Mouse (Mus musculus): ENCODE results near the gene Ush1g. TPM values are rescaled to one million over a fixed set of nuclear protein-coding genes. Genes with fewer than 3 reads are reported as not detected.

Gene Ush1g
- 0.14 TPM in 1 of 2 replicates, not detected in the other for total RNA-seq (2014; rRNA removed)
- polyA plus RNA-seq (2015; fragmentation: Nextera tagmentation; extraction: Ambion mirVana) = 0.21 and 0.32 TPM in 2 replicates

DNA sequence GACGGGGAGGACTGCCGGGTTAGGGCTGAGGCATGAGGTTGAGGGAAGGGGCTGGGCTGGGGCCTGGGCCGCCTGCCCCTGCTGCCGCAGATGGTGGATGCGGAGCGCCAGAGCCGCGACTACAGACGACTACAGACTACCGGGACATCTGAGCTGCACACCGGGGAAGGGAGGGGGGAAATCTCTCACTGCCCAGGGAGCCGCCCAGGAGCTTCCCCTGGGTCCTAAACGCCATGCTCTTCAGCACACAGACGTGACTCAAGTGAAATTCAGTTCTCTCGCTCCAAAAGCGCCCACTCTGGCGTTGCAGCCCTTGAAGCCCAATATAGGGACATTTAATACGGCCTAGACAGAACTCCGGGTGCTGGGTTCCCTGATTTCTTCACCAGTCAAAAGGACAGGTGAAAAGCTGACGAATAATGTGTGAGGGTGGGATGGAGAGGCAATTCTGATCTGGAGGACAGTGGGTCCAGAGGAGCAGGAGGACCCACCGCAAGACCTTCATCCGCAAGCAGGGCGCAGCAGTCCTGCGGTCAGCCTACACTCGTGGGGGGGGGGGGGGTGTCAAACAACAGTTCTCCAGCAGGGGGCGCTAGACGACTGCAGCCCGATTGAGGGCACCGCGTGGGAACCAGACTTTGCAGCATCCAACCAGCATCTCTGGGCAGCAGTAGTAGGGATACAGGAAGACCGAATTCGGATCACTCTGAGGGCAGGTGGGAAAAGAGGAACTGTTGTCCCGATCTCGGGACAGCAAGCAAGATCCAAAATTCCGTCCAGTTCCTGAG, at the start of gene Ush1g:
Ush1g (minus strand) TSS at position 136 of the 788 bp plus-strand sequence.
- no peaks in the 10 kb centered on the region for H3K9me3 ChIP-seq (ENCODE audit: low read length)
- 5% methylated on average over 34 of the region's 35 CpGs for WGBS
- peak; percentile 39; the same call in 1 of the 2 replicates for ATAC-seq (ENCODE audit: low FRiP score)
- H3K4me1 ChIP-seq (ENCODE audit: insufficient read depth, low read length) = no peaks in the 10 kb centered on the region
- DNase-seq (ENCODE audit: low spot score) = peak; percentile 74
- peaks cover 62% of the 10 kb centered on the region for H3K27me3 ChIP-seq (ENCODE audit: insufficient read depth, low read length)
- TF ChIP-seq CTCF (IDR thresholded peaks at IDR 0.05) = peak; percentile 94
- H3K4me2 ChIP-seq (ENCODE audit: low read depth, low read length, poor library complexity, severe bottlenecking) = peak within 1 kb of the TSS; percentile 30
- peak within 1 kb of the TSS; percentile 5; the same call in 1 of the 2 replicates for H3K4me3 ChIP-seq (ENCODE audit: low read depth, low read length)
- no peak within 1 kb of the TSS for H3K9ac ChIP-seq (replicated peaks; ENCODE audit: low read length, poor library complexity, severe bottlenecking)
- no peak within 1 kb of the TSS for H3K27ac ChIP-seq (ENCODE audit: low read depth, low read length)
- no peaks in the 10 kb centered on the region for H3K36me3 ChIP-seq (ENCODE audit: insufficient read depth, low read length)

DNA sequence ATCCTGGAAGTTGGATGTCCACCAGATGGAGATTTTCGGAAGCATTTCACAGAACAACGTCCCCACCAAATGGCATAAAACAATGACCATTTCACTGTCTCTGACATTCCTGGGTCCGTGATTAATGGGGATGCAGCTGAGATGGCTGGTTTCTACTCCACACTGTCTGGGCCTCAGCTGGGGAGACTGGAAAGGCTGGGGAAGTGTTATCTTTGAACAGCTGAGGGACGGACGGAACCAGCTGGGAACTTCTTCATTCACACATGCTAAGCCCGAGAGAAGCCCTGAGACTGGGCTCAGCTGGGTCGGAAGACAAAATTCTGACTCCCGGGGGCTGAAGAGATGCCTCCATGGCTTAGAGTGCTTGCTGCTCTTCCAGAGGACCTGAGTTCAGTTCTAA, 49.5 kb upstream of the Ush1g start:
- Histone ChIP-seq H3K9me3 (ENCODE audit: low read length) (no peaks in the 10 kb centered on the region), H3K36me3 (ENCODE audit: insufficient read depth, low read length) (no peaks in the 10 kb centered on the region), H3K27ac (ENCODE audit: low read depth, low read length) (no peak overlapping the region), H3K27me3 (ENCODE audit: insufficient read depth, low read length) (no peaks in the 10 kb centered on the region), H3K4me1 (ENCODE audit: insufficient read depth, low read length) (peaks cover 12% of the 10 kb centered on the region; the same call in 1 of the 2 replicates), H3K4me2 (ENCODE audit: low read depth, low read length, poor library complexity, severe bottlenecking) (no peak overlapping the region), H3K4me3 (ENCODE audit: low read depth, low read length) (no peak overlapping the region), H3K9ac (replicated peaks; ENCODE audit: low read length, poor library complexity, severe bottlenecking) (no peak overlapping the region)
- ATAC-seq (ENCODE audit: low FRiP score) (no peak), DNase-seq (ENCODE audit: low spot score) (no peak)
- WGBS = 78% methylated on average over 8 of the region's 8 CpGs
- TF ChIP-seq CTCF (IDR thresholded peaks at IDR 0.05) = no peak

DNA sequence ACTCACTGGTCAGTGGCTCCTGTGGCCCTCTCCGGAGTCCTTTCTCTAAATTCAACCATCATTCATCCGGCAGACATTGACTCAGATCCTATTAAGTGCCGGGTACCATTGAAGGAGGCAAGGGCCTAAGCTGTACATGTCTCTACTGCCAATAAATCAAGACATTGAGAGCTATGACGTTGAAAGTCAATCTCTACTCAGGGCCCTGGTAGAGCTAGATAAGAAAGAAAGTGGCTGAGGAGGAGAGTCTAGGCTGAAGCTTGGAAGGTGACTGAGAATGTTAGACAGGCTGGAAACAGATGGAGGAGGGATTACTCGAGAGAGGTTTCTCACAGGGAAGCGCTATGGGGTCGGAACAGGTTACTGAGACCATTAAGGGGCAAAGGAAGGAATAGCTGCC, 48.5 kb upstream of the Ush1g start:
- peaks cover 18% of the 10 kb centered on the region; the same call in 1 of the 2 replicates for H3K4me1 ChIP-seq (ENCODE audit: insufficient read depth, low read length)
- H3K4me2 ChIP-seq (ENCODE audit: low read depth, low read length, poor library complexity, severe bottlenecking) = no peak overlapping the region
- ATAC-seq (ENCODE audit: low FRiP score) = no peak
- H3K27ac ChIP-seq (ENCODE audit: low read depth, low read length) = no peak overlapping the region
- no peak for TF ChIP-seq CTCF (IDR thresholded peaks at IDR 0.05)
- no peak for DNase-seq (ENCODE audit: low spot score)
- no peaks in the 10 kb centered on the region for H3K27me3 ChIP-seq (ENCODE audit: insufficient read depth, low read length)
- H3K9ac ChIP-seq (replicated peaks; ENCODE audit: low read length, poor library complexity, severe bottlenecking) = no peak overlapping the region
- H3K9me3 ChIP-seq (ENCODE audit: low read length) = no peaks in the 10 kb centered on the region
- no peak overlapping the region for H3K4me3 ChIP-seq (ENCODE audit: low read depth, low read length)
- no peaks in the 10 kb centered on the region for H3K36me3 ChIP-seq (ENCODE audit: insufficient read depth, low read length)
- 65% methylated on average over 7 of the region's 7 CpGs for WGBS

DNA sequence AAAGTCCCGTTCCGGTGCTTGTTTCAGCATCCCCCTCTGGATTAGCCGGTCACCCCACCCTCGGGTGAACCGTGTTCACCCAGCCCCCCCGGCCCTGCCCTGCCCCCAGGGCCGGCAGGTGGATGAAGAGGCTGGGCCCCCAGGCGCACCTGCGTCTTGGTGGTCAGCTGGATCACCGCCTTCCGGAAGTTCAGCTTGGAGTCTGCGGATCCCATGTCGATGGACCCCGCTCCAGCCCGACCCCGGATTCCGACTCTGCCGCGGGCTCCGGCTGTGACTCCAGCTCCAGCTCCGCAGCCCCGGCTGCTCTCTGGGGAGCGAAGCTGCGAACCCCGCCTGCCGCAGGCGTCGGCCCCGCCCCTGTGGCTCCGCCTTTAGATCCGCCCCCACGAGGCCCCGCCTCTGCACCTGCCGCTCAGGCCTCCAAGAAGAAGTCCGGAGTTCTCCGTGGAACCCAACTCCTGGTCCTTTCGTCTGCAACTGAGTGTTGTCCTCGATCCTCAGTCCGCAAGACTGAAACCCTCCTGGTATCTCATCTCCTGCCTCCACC, 45.6 kb upstream of the Ush1g start, which contains the start of gene Hid1:
Hid1 (minus strand) TSS at position 362 of the 550 bp plus-strand sequence.
- WGBS = under 1% methylated on average over 37 of the region's 39 CpGs
- Histone ChIP-seq H3K9me3 (ENCODE audit: low read length) (no peaks in the 10 kb centered on the region), H3K27me3 (ENCODE audit: insufficient read depth, low read length) (no peaks in the 10 kb centered on the region), H3K4me2 (ENCODE audit: low read depth, low read length, poor library complexity, severe bottlenecking) (peak within 1 kb of the TSS; percentile 93), H3K4me3 (ENCODE audit: low read depth, low read length) (peak within 1 kb of the TSS; percentile 82), H3K27ac (ENCODE audit: low read depth, low read length) (peak within 1 kb of the TSS; percentile 88), H3K9ac (replicated peaks; ENCODE audit: low read length, poor library complexity, severe bottlenecking) (peak within 1 kb of the TSS; percentile 87), H3K36me3 (ENCODE audit: insufficient read depth, low read length) (no peaks in the 10 kb centered on the region), H3K4me1 (ENCODE audit: insufficient read depth, low read length) (peaks cover 8% of the 10 kb centered on the region; the same call in 1 of the 2 replicates)
- ATAC-seq (ENCODE audit: low FRiP score) (0 out of 2 replicates have a peak, but pooled peaks have one; percentile 15), DNase-seq (ENCODE audit: low spot score) (peak; percentile 86)
- no peak for TF ChIP-seq CTCF (IDR thresholded peaks at IDR 0.05)

DNA sequence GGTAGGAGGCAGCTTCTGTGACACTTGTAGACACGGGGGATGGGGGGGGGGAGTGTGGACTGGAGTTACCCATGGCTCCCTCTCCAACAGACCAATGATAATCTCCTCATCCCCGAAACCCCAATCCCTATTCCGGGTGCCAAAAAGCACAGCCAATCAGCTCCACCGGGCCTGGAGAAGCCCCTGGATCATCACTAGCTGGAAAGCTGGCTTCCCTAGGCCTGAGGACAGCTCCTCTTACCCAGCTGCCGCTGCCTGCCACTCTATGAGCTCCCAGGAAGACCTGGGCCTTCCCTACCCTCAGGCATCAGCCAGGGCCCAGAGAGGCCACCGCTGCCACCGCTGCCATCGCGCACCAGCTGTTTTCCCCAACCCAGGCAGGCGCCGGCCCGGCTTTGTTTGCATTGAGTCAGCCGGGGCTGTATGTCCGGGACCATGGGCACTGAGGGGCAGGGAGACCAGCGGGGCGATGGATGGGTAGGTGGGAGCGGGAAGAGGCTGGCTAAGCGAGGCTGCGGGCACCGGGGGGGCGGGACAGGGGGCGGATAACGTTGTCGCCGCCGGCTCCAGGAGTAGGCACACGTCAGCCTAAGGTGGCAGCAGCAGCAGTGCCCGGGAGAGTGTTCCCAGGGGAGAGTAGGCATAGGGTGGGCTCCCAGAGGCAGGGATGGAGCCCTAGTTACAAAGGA, 45.0 kb upstream of the Ush1g start:
- no peaks in the 10 kb centered on the region for H3K27me3 ChIP-seq (ENCODE audit: insufficient read depth, low read length)
- no peaks in the 10 kb centered on the region for H3K9me3 ChIP-seq (ENCODE audit: low read length)
- peak overlapping the region; percentile 87 for H3K9ac ChIP-seq (replicated peaks; ENCODE audit: low read length, poor library complexity, severe bottlenecking)
- WGBS = 1% methylated on average over 28 of the region's 28 CpGs
- no peak for TF ChIP-seq CTCF (IDR thresholded peaks at IDR 0.05)
- DNase-seq (ENCODE audit: low spot score) (peak; percentile 87), ATAC-seq (ENCODE audit: low FRiP score) (peak; percentile 82)
- H3K36me3 ChIP-seq (ENCODE audit: insufficient read depth, low read length) = no peaks in the 10 kb centered on the region
- H3K4me2 ChIP-seq (ENCODE audit: low read depth, low read length, poor library complexity, severe bottlenecking) = peak overlapping the region; percentile 93
- peaks cover 8% of the 10 kb centered on the region; the same call in 1 of the 2 replicates for H3K4me1 ChIP-seq (ENCODE audit: insufficient read depth, low read length)
- peak overlapping the region; percentile 82 for H3K4me3 ChIP-seq (ENCODE audit: low read depth, low read length)
- H3K27ac ChIP-seq (ENCODE audit: low read depth, low read length) = peak overlapping the region; percentile 88
